Mouse (Mus musculus): Measurements from ENCODE around the gene Ifit1. TPM values are rescaled to one million over a fixed set of nuclear protein-coding genes. Genes with fewer than 3 reads are reported as not detected.
"Not testable (repeated sequence)": the region's sequence is repeated elsewhere in the genome, so short reads cannot be mapped to it uniquely, and the experiment has no call there.

The Ifit1 gene
- polyA plus RNA-seq, 1 experiment from 2014 or later, result 2.4 TPM

DNA sequence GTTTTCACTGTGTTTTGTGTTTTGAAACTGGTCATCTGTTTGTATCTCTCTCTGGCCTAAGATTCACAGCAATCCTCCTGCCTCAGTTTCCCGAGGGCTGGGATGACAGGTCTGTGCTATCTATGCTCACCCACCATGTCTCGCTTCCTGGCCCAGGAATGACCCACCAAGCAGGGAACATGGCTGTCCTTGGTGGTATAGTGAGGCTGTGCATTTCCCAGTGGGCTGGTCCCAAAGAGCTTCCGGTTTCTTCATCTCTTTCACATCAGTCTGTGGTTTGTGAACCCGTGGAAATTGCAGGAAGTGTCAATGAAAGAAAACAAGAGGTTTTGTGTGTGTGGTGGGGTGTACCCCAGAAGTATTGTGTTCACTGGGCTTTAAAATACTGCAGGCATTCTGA is 16.0 kb upstream of the Ifit1 start:
- 91% methylated on average over 4 of the region's 4 CpGs for WGBS
- Histone ChIP-seq H3K4me1 (replicated peaks; ENCODE audit: control insufficient read depth, insufficient read depth) (no peaks in the 10 kb centered on the region), H3K27ac (replicated peaks) (no peak overlapping the region), H3K4me3 (ENCODE audit: low read depth, low read length) (no peak overlapping the region), H3K4me2 (replicated peaks; ENCODE audit: low read depth) (no peak overlapping the region), H3K9ac (ENCODE audit: low read length) (no peak overlapping the region), H3K9me3 (ENCODE audit: control insufficient read depth, low read length) (no peaks in the 10 kb centered on the region), H3K36me3 (ENCODE audit: control insufficient read depth, insufficient read depth, low read length) (no peaks in the 10 kb centered on the region), H3K27me3 (ENCODE audit: control insufficient read depth, insufficient read depth, low read length) (no peaks in the 10 kb centered on the region)
- DNase-seq (ENCODE audit: low spot score), result no peak
- no peak for TF ChIP-seq EP300 (optimal IDR thresholded peaks at IDR 0.05)
- TF ChIP-seq CTCF (IDR thresholded peaks at IDR 0.05; ENCODE audit: low read depth), result no peak
- no peak for ATAC-seq (ENCODE audit: low FRiP score, low TSS enrichment)

- TF ChIP-seq EP300 (optimal IDR thresholded peaks at IDR 0.05) (no peak), CTCF (IDR thresholded peaks at IDR 0.05; ENCODE audit: low read depth) (no peak)
- DNase-seq (ENCODE audit: low spot score) (no peak), ATAC-seq (ENCODE audit: low FRiP score, low TSS enrichment) (no peak)
- Histone ChIP-seq H3K27ac (replicated peaks) (no peak overlapping the region), H3K4me1 (replicated peaks; ENCODE audit: control insufficient read depth, insufficient read depth) (no peaks in the 10 kb centered on the region), H3K9me3 (ENCODE audit: control insufficient read depth, low read length) (no peaks in the 10 kb centered on the region), H3K27me3 (ENCODE audit: control insufficient read depth, insufficient read depth, low read length) (no peaks in the 10 kb centered on the region), H3K9ac (ENCODE audit: low read length) (no peak overlapping the region), H3K36me3 (ENCODE audit: control insufficient read depth, insufficient read depth, low read length) (no peaks in the 10 kb centered on the region), H3K4me2 (replicated peaks; ENCODE audit: low read depth) (no peak overlapping the region), H3K4me3 (ENCODE audit: low read depth, low read length) (no peak overlapping the region)
- 51% methylated on average over 2 of the region's 2 CpGs for WGBS
Measured at GRCm38 (mm10) chr19:34627496-34627895, 13.2 kb upstream of the Ifit1 start.

GRCm38 (mm10) chr19:34631487-34631886 is 9.2 kb upstream of the Ifit1 start:
- Histone ChIP-seq H3K4me3 (ENCODE audit: low read depth, low read length) (no peak overlapping the region), H3K9ac (ENCODE audit: low read length) (no peak overlapping the region), H3K4me2 (replicated peaks; ENCODE audit: low read depth) (no peak overlapping the region), H3K27ac (replicated peaks) (no peak overlapping the region), H3K4me1 (replicated peaks; ENCODE audit: control insufficient read depth, insufficient read depth) (no peaks in the 10 kb centered on the region), H3K36me3 (ENCODE audit: control insufficient read depth, insufficient read depth, low read length) (no peaks in the 10 kb centered on the region), H3K27me3 (ENCODE audit: control insufficient read depth, insufficient read depth, low read length) (no peaks in the 10 kb centered on the region), H3K9me3 (ENCODE audit: control insufficient read depth, low read length) (no peaks in the 10 kb centered on the region)
- TF ChIP-seq EP300 (optimal IDR thresholded peaks at IDR 0.05) (no peak), CTCF (IDR thresholded peaks at IDR 0.05; ENCODE audit: low read depth) (no peak)
- ATAC-seq (ENCODE audit: low FRiP score, low TSS enrichment), result no peak
- no peak for DNase-seq (ENCODE audit: low spot score)

- no peak overlapping the region for H3K27ac ChIP-seq (replicated peaks)
- H3K4me2 ChIP-seq (replicated peaks; ENCODE audit: low read depth), result no peak overlapping the region
- ATAC-seq (ENCODE audit: low FRiP score, low TSS enrichment) (no peak), DNase-seq (ENCODE audit: low spot score) (no peak)
- no peaks in the 10 kb centered on the region for H3K9me3 ChIP-seq (ENCODE audit: control insufficient read depth, low read length)
- H3K4me3 ChIP-seq (ENCODE audit: low read depth, low read length), result no peak overlapping the region
- no peaks in the 10 kb centered on the region for H3K27me3 ChIP-seq (ENCODE audit: control insufficient read depth, insufficient read depth, low read length)
- H3K9ac ChIP-seq (ENCODE audit: low read length), result no peak overlapping the region
- WGBS, result 58% methylated on average over 2 of the region's 2 CpGs
- no peak for TF ChIP-seq CTCF (IDR thresholded peaks at IDR 0.05; ENCODE audit: low read depth)
- no peak for TF ChIP-seq EP300 (optimal IDR thresholded peaks at IDR 0.05)
- no peaks in the 10 kb centered on the region for H3K4me1 ChIP-seq (replicated peaks; ENCODE audit: control insufficient read depth, insufficient read depth)
- H3K36me3 ChIP-seq (ENCODE audit: control insufficient read depth, insufficient read depth, low read length), result no peaks in the 10 kb centered on the region
Measured at GRCm38 (mm10) chr19:34633484-34633883, 7.2 kb upstream of the Ifit1 start.

DNA sequence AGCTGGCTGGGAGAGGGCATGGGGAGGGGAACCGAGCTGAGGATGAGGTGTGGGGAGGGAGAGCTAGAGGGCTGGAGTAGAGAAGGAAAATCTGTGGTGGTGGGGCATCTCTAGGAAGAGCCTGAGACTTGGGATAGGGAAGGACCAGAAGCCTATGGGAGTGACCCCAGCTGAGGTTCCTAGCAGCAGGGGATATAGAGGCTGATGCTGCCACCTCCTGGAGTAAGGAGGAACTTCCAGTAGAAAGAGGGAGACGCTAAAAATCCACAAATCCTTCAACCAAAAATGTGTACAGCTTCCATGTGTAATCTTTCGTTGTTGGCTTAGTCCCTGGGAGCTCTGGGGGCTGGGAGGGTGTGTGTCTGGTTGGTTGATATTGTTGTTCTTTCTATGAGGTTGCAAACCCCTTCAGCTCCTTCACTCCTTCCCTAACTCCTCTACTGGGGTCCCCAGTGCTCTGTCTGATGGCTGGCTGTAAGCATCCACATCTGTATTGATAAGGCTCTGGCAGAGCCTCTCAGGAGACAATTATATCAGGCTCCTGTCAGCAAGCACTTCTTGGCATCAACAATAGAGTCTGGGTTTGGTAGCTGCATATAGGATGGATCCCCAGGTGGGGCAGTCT is 3.6 kb upstream of the Ifit1 start:
- peak; percentile 57 for DNase-seq (ENCODE audit: low spot score)
- no peak overlapping the region for H3K4me2 ChIP-seq (replicated peaks; ENCODE audit: low read depth)
- 8% methylated on average over 3 of the region's 3 CpGs for WGBS
- H3K9me3 ChIP-seq (ENCODE audit: control insufficient read depth, low read length), result no peaks in the 10 kb centered on the region
- H3K4me1 ChIP-seq (replicated peaks; ENCODE audit: control insufficient read depth, insufficient read depth), result no peaks in the 10 kb centered on the region
- no peak overlapping the region for H3K9ac ChIP-seq (ENCODE audit: low read length)
- no peak overlapping the region for H3K27ac ChIP-seq (replicated peaks)
- H3K36me3 ChIP-seq (ENCODE audit: control insufficient read depth, insufficient read depth, low read length), result no peaks in the 10 kb centered on the region
- H3K4me3 ChIP-seq (ENCODE audit: low read depth, low read length), result no peak overlapping the region
- ATAC-seq (ENCODE audit: low FRiP score, low TSS enrichment), result peak; percentile 81; the same call in 1 of the 2 replicates
- TF ChIP-seq CTCF (IDR thresholded peaks at IDR 0.05; ENCODE audit: low read depth) (peak; percentile 89), EP300 (optimal IDR thresholded peaks at IDR 0.05) (no peak)
- H3K27me3 ChIP-seq (ENCODE audit: control insufficient read depth, insufficient read depth, low read length), result no peaks in the 10 kb centered on the region

- no peak overlapping the region for H3K9ac ChIP-seq (ENCODE audit: low read length)
- TF ChIP-seq CTCF (IDR thresholded peaks at IDR 0.05; ENCODE audit: low read depth) (no peak), EP300 (optimal IDR thresholded peaks at IDR 0.05) (no peak)
Measured at GRCm38 (mm10) chr19:34642616-34643015, 1.9 kb downstream of the Ifit1 start.

GRCm38 (mm10) chr19:34647630-34648029 is 7.0 kb downstream of the Ifit1 start:
- not testable (repeated sequence) for H3K9ac ChIP-seq (ENCODE audit: low read length); H3K4me1 ChIP-seq (replicated peaks; ENCODE audit: control insufficient read depth, insufficient read depth); H3K4me2 ChIP-seq (replicated peaks; ENCODE audit: low read depth); ATAC-seq (ENCODE audit: low FRiP score, low TSS enrichment); DNase-seq (ENCODE audit: low spot score); H3K4me3 ChIP-seq (ENCODE audit: low read depth, low read length); H3K27ac ChIP-seq (replicated peaks); H3K27me3 ChIP-seq (ENCODE audit: control insufficient read depth, insufficient read depth, low read length); H3K36me3 ChIP-seq (ENCODE audit: control insufficient read depth, insufficient read depth, low read length); H3K9me3 ChIP-seq (ENCODE audit: control insufficient read depth, low read length)
- 81% methylated on average over 7 of the region's 8 CpGs for WGBS

More at GRCm38 (mm10) chr19:34642616-34643015, 1.9 kb downstream of the Ifit1 start:
- Histone ChIP-seq H3K4me1 (replicated peaks; ENCODE audit: control insufficient read depth, insufficient read depth) (no peaks in the 10 kb centered on the region), H3K36me3 (ENCODE audit: control insufficient read depth, insufficient read depth, low read length) (no peaks in the 10 kb centered on the region), H3K4me3 (ENCODE audit: low read depth, low read length) (no peak overlapping the region), H3K4me2 (replicated peaks; ENCODE audit: low read depth) (no peak overlapping the region), H3K27ac (replicated peaks) (no peak overlapping the region), H3K9me3 (ENCODE audit: control insufficient read depth, low read length) (no peaks in the 10 kb centered on the region), H3K27me3 (ENCODE audit: control insufficient read depth, insufficient read depth, low read length) (no peaks in the 10 kb centered on the region)
- DNase-seq (ENCODE audit: low spot score), result no peak
- 70% methylated on average over 5 of the region's 5 CpGs for WGBS
- no peak for ATAC-seq (ENCODE audit: low FRiP score, low TSS enrichment)

All from stomach, postnatal 0 days (tissue).